Mouse (Mus musculus) adrenal gland, adult 2 months (tissue): ENCODE data around the gene Krtap5-5. TPM values are rescaled to one million over a fixed set of nuclear protein-coding genes. Genes with fewer than 3 reads are reported as not detected.
"Not testable (repeated sequence)": the region's sequence is repeated elsewhere in the genome, so short reads cannot be mapped to it uniquely, and the experiment has no call there.

Source experiments
- DNase-seq: peaks from one replicate; pipeline ENCODE4 v3.0.0; 2021
- long read RNA-seq: library from polyadenylated mRNA; stranded (forward); transcript quantifications from one replicate; pipeline ENCODE4 v2.0.0, GENCODE M21; 2021
- polyA plus RNA-seq: library from polyadenylated mRNA; depleted of rRNA; stranded (reverse); fragments of >200 nt; gene quantifications from 2 replicates; pipeline ENCODE4 v1.2.3, GENCODE M21; 2012; rRNA removed
- total RNA-seq, 2 experiments: library from RNA; stranded (reverse); gene quantifications; 2 replicates each; pipeline ENCODE4 v1.2.3; 2021

Krtap5-5 gene
- total RNA-seq: not detected
- 0.11 TPM in 1 of 2 replicates, not detected in the other for polyA plus RNA-seq
- long read RNA-seq: 0 reads

DNA sequence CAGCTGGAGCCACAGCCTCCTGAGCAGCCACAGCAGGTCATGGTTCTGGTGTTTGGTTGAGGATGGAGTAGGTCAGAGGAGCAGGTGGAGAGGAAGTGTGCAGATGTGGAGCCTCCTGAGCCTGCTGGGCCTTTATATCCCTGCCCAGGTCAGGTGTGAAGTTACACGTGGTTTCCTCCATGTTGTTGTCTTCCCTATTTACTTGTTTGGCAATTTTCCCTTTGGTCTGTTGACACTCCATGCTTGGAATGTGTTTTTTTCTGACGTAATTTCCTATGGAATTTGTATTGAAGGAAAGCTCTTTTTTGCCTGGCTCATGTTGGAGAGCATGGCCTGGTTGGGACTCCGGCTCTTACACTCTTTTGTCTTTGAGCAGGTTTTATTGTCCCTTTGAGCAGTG, at the start of gene Krtap5-5:
Gene Krtap5-5 (minus strand): TSS at position 101 of the 400 bp plus-strand sequence.
- not testable (repeated sequence) for DNase-seq

DNA sequence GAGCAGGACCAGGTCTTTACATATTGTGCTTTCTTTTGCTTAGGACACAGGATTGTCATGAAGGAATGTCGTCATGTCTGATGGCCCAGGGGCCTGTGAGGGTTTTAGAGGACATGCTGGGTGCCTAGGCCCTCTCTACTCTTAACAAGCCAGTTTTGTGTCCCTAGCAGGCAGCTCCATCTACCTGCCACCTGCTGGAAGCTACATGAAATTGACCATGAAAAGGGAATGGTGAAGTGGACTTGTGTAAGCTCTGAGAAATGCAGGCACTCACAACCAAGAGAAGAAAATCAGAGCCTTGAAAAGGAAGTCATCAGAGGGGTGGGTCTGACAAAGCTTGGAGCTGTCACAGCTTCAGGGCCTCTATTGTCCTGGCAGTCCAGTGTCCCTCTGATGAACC, 49.5 kb upstream of the Krtap5-5 start:
- DNase-seq: not testable (repeated sequence)

DNA sequence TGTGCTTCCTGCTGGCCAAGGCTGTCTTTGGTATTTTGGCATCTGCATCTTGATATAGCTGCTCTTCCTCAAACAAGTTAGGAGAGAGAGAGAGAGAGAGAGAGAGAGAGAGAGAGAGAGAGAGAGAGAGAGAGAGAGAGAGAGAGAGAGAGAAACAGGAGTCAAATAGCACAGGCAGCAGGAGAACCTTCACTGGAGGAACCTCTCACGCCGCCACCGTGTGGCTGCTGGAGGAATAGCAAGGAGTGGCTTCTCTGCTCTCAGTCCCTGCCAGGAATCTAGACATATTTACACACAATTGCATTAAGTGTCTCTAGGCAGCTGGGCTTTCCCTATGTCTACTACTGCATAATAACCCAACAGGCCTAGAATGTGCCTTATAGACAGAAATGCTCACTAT, 48.4 kb upstream of the Krtap5-5 start:
- peak; percentile 68 for DNase-seq

DNA sequence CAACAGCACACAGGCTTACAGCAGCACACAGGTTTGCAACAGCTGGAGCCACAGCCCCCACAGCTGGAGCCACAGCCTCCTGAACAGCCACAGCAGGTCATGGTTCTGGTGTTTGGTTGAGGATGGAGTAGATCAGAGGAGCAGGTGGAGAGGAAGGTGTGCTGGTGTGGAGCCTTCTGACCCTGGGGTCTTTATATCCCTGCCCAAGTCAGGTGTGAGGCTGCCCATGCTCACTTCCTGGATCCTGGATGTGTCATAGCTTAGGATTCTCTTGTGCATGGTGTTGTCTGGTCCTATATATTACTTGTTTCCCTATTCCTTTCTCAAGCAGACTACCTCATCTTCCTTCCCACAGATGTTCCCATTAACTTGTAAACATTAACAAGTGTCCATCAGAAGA, 44.5 kb upstream of the Krtap5-5 start, which contains the start of gene Gm4559:
Gene Gm4559 (minus strand): TSS at position 101 of the 400 bp plus-strand sequence.
- DNase-seq: not testable (repeated sequence)

DNA sequence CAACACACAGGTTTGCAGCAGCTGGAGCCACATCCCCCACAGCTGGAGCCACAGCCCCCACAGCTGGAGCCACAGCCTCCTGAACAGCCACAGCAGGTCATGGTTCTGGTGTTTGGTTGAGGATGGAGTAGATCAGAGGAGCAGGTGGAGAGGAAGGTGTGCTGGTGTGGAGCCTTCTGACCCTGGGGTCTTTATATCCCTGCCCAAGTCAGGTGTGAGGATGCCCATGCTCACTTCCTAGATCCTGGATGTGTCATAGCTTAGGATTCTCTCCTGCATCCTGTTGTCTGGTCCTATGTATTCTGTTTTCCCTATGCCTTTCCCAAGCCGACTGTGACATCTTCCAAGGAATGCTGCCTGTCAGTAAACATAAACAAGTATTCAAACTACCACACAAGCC, 28.5 kb upstream of the Krtap5-5 start, which contains the start of gene Gm2431:
Gene Gm2431 (minus strand): TSS at position 101 of the 400 bp plus-strand sequence.
- not testable (repeated sequence) for DNase-seq

DNA sequence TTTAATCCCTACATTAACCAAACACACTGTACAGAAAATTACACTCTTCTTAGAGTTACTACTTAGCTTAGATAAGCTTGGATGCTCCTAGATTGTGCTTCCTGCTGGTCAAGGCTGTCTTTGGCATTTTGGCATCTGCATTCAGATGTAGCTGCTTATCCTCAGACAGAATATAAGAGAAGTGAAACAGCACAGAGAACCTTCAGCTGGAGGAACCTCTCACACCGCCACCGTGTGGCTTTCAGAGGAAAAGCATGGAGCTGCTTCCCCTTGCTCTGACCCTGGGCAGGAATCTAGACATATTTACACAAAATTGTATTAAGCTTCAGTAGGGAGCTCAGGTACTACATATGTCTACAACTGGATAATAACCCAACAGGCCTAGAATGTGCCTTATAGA, 25.7 kb upstream of the Krtap5-5 start:
- DNase-seq: peak; percentile 34

DNA sequence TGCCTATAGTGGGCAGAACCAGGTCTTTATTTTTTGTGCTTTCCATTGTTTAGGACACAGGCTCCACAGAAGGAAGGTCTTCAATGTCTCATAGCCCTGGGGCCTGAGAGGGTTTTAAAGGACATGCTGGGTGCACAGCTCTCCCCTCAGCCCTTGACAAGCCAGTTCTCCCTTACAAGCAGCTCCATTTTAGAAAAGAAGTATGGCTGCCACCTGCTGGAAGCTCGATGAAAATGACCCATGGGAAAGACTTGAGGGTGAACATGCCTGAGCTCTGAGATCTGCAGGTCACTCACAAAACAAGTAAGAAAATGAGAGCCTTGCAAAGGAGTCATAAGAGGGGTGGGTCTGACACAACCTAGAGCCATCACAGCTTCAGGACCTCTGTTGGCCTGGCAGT, 20.1 kb upstream of the Krtap5-5 start:
- DNase-seq: peak; percentile 22

- no peak for DNase-seq
Measured at GRCm38 (mm10) chr7:142240978-142241377, 11.2 kb upstream of the Krtap5-5 start, which contains the start of gene Gm40460. Gm40460 (minus strand) TSS chr7:142241078.

DNA sequence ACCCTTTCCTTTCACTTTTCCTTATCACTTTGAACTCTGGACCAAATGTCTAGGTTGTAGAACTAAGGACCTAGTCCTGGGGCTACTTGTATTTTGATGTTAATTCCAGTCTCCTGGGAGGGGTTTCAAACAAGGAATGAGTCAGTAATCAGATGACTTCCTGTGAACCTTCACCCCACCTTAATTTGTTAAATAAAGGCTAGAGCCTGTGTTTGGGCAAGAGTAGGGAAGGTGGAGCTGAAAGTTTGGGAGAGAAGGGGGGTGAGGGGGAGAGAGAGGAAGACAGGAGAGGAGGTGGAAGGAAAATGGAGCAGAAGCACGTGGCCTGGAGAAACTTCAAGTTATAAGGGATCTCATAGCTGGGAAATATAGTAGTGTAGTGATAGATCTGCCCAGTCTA, 1.8 kb upstream of the Krtap5-5 start:
- DNase-seq: no peak

DNA sequence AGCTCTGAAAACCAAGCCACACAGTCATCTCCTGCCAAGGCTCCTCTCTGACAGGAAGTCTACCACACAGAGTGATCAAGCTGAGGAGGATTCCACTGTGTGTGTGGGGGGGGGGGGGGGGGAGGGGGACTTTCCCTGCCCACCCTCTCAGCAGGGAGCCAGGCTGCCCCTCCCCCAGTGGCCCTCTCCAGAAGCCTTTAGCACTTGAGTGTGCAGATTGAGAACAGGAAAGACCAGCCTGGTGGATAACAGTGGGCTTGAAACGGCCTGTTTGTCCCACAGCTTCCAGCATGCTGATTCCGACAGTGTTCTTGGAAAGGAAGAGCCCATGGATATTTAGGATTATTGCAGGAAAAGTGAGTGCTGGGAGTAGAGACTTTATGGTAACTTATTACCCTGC, 5.3 kb downstream of the Krtap5-5 start:
- no peak for DNase-seq

GRCm38 (mm10) chr7:142212136-142212535, 17.6 kb downstream of the Krtap5-5 start:
- DNase-seq: not testable (repeated sequence)

GRCm38 (mm10) chr7:142211559-142211958, 18.2 kb downstream of the Krtap5-5 start, which contains the start of gene Gm7579:
Gm7579 (plus strand) TSS chr7:142211859.
- DNase-seq: no peak

GRCm38 (mm10) chr7:142206891-142207290, 22.9 kb downstream of the Krtap5-5 start:
- DNase-seq: not testable (repeated sequence)

DNA sequence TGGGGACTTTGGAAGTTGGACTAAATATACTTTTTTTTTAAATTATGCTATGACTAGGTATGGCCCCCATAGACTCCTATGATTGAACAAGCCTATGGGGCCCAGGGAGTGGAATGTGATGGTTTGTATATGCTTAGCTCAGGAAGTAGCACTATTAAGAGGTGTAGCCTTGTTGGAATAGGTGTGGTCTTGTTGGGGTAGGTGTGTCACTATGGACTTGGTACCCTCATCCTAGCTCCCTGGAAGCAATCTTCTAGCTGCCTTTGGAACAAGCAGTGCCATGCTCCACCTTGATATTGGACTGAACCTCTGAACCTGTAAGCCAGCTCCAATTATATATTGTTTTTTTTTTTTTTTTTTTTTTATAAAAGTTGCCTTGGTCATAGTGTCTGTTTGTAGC, 24.3 kb downstream of the Krtap5-5 start:
- DNase-seq: no peak

GRCm38 (mm10) chr7:142201064-142201463, 28.7 kb downstream of the Krtap5-5 start, which contains the start of gene Krtap5-3:
Krtap5-3 (plus strand) TSS chr7:142201364.
- no peak for DNase-seq

- no peak for DNase-seq
Measured at GRCm38 (mm10) chr7:142198748-142199147, 31.0 kb downstream of the Krtap5-5 start.

- no peak for DNase-seq
Measured at GRCm38 (mm10) chr7:142190289-142190688, 39.5 kb downstream of the Krtap5-5 start, which contains the start of gene Gm10153. Gm10153 (minus strand) TSS chr7:142190389.

DNA sequence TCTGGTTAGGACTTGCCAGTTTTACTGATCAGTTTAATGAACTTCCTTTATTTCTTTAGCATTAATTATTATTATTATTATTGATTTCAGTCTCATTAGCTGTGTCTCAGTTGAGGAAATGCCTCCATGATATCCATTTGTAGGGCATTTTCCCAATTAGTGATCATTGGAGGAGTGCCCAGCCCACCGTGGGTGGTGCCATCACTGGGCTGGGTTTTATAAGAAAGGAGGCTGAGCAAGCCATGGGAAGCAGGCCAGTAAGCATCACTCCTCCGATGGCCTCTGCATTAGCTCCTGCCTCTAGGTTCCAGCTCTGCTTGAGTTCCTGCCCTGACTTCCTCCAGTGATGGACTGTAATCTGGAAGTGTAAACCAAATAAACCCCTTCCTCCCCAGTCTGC, 41.6 kb downstream of the Krtap5-5 start:
- DNase-seq: no peak

GRCm38 (mm10) chr7:142181021-142181420, 48.8 kb downstream of the Krtap5-5 start:
- no peak for DNase-seq

Other genes starting within 250 kb of the Krtap5-5 start
- gene Mob2, start 168.9 kb downstream of the Krtap5-5 start, total RNA-seq: 10 to 100 TPM; 52.3 to 59.3 TPM
- gene Mob2, start 168.9 kb downstream of the Krtap5-5 start, polyA plus RNA-seq: 33.1 and 38.2 TPM in 2 replicates
- gene Dusp8, start 134.1 kb downstream of the Krtap5-5 start, total RNA-seq: 10 to 100 TPM; 11.1 to 15.9 TPM
- 10.7 and 13.2 TPM in 2 replicates for gene Dusp8, start 134.1 kb downstream of the Krtap5-5 start, polyA plus RNA-seq
- gene Gm45618, start 109.2 kb downstream of the Krtap5-5 start, total RNA-seq: not detected
- gene Gm45618, start 109.2 kb downstream of the Krtap5-5 start, polyA plus RNA-seq: not detected in 2 replicates
- not detected for gene Gm39115, start 93.9 kb downstream of the Krtap5-5 start, total RNA-seq
- not detected in 2 replicates for gene Gm39115, start 93.9 kb downstream of the Krtap5-5 start, polyA plus RNA-seq
- gene Gm45337, start 85.4 kb downstream of the Krtap5-5 start, total RNA-seq: not detected
- not detected in 2 replicates for gene Gm45337, start 85.4 kb downstream of the Krtap5-5 start, polyA plus RNA-seq
- gene Gm29735, start 72.9 kb downstream of the Krtap5-5 start, total RNA-seq: not detected
- gene Gm29735, start 72.9 kb downstream of the Krtap5-5 start, polyA plus RNA-seq: not detected in 2 replicates
- gene Gm4553, start 64.2 kb downstream of the Krtap5-5 start, total RNA-seq: not detected
- gene Gm4553, start 64.2 kb downstream of the Krtap5-5 start, polyA plus RNA-seq: not detected in 2 replicates
- gene Krtap5-2, start 54.0 kb downstream of the Krtap5-5 start, total RNA-seq: not detected
- gene Krtap5-2, start 54.0 kb downstream of the Krtap5-5 start, polyA plus RNA-seq: not detected in 2 replicates
- not detected for gene Gm10153, start 39.6 kb downstream of the Krtap5-5 start, total RNA-seq
- not detected in 2 replicates for gene Gm10153, start 39.6 kb downstream of the Krtap5-5 start, polyA plus RNA-seq
- gene Krtap5-3, start 28.6 kb downstream of the Krtap5-5 start, total RNA-seq: not detected
- gene Krtap5-3, start 28.6 kb downstream of the Krtap5-5 start, polyA plus RNA-seq: not detected in 2 replicates
- not detected for gene Gm7579, start 18.1 kb downstream of the Krtap5-5 start, total RNA-seq
- not detected in 2 replicates for gene Gm7579, start 18.1 kb downstream of the Krtap5-5 start, polyA plus RNA-seq
- gene Gm40460, start 11.1 kb upstream of the Krtap5-5 start, total RNA-seq: not detected
- gene Gm40460, start 11.1 kb upstream of the Krtap5-5 start, polyA plus RNA-seq: not detected in 2 replicates
- not detected for gene Gm2431, start 28.4 kb upstream of the Krtap5-5 start, total RNA-seq
- not detected in 2 replicates for gene Gm2431, start 28.4 kb upstream of the Krtap5-5 start, polyA plus RNA-seq
- not detected for gene Gm4559, start 44.4 kb upstream of the Krtap5-5 start, total RNA-seq
- gene Gm4559, start 44.4 kb upstream of the Krtap5-5 start, polyA plus RNA-seq: not detected in 2 replicates
- not detected for gene Krtap5-1, start 67.1 kb upstream of the Krtap5-5 start, total RNA-seq
- not detected in 2 replicates for gene Krtap5-1, start 67.1 kb upstream of the Krtap5-5 start, polyA plus RNA-seq
- gene Krtap5-4, start 73.6 kb upstream of the Krtap5-5 start, total RNA-seq: not detected
- gene Krtap5-4, start 73.6 kb upstream of the Krtap5-5 start, polyA plus RNA-seq: not detected in 2 replicates
- 1 to 10 TPM; 3.0 to 5.8 TPM for gene Ifitm10, start 143.8 kb upstream of the Krtap5-5 start, total RNA-seq
- gene Ifitm10, start 143.8 kb upstream of the Krtap5-5 start, polyA plus RNA-seq: 12.0 and 15.2 TPM in 2 replicates
- 1 to 10 TPM; 2.9 to 6.9 TPM for gene Gm49369, start 152.7 kb upstream of the Krtap5-5 start, total RNA-seq
- not detected in 2 replicates for gene Gm49369, start 152.7 kb upstream of the Krtap5-5 start, polyA plus RNA-seq
- 1,000 to 10,000 TPM in 1 of 2 experiments, 100 to 1,000 TPM in 1; 904 to 1,338 TPM for gene Ctsd, start 158.1 kb upstream of the Krtap5-5 start, total RNA-seq
- gene Ctsd, start 158.1 kb upstream of the Krtap5-5 start, polyA plus RNA-seq: 889 and 996 TPM in 2 replicates
- gene Syt8, start 204.9 kb upstream of the Krtap5-5 start, total RNA-seq: not detected
- 0.16 and 0.20 TPM in 2 replicates for gene Syt8, start 204.9 kb upstream of the Krtap5-5 start, polyA plus RNA-seq
- under 1 TPM; 0.62 to 0.63 TPM for gene Tnni2, start 211.8 kb upstream of the Krtap5-5 start, total RNA-seq
- gene Tnni2, start 211.8 kb upstream of the Krtap5-5 start, polyA plus RNA-seq: 0.15 TPM in 1 of 2 replicates, not detected in the other
- 10 to 100 TPM; 20.9 to 28.7 TPM for gene Lsp1, start 230.8 kb upstream of the Krtap5-5 start, total RNA-seq
- 22.2 and 25.1 TPM in 2 replicates for gene Lsp1, start 230.8 kb upstream of the Krtap5-5 start, polyA plus RNA-seq